Mouse (Mus musculus) G1E (cell line): ENCODE measurements around the gene Cadm2.

Experiments
- CTCF ChIP-seq: IDR thresholded peaks from 2 replicates; pipeline ENCODE4 v1.5.1; 2012; ENCODE audit warnings: low read depth, low read length, inconsistent platforms, mixed read lengths
- GATA1 ChIP-seq: IDR thresholded peaks from 2 replicates; pipeline ENCODE4 v1.6.1; 2012; ENCODE audit warnings: borderline replicate concordance, low read length, inconsistent platforms, mixed read lengths
- TAL1 ChIP-seq: conservative IDR thresholded peaks from 2 replicates; pipeline ENCODE4 v1.6.1; 2012; ENCODE audit warnings: low read depth, low read length, inconsistent platforms, mixed read lengths

- TF ChIP-seq GATA1 = no peak
- TF ChIP-seq CTCF = no peak
- no peak for TF ChIP-seq TAL1
These were observed 498.2 kb downstream of the Cadm2 start for GRCm38 (mm10) chr16:67122532-67122931.
